Mouse (Mus musculus): ENCODE results near the gene 4930512M02Rik. TPM values are rescaled to one million over a fixed set of nuclear protein-coding genes. Genes with fewer than 3 reads are reported as not detected.
A peak's percentile ranks its signal among the peaks of the same experiment; 100 is the strongest.

4930512M02Rik gene
- polyA plus RNA-seq, 1 experiment from 2014 or later, result not detected

- no peak overlapping the region for H3K27ac ChIP-seq (ENCODE audit: low read length)
- 84% methylated on average over 4 of the region's 4 CpGs for WGBS
These were observed 39.8 kb upstream of the 4930512M02Rik start for GRCm38 (mm10) chr11:11667254-11667921.

GRCm38 (mm10) chr11:11660651-11661050 lies 33.0 kb upstream of the 4930512M02Rik start:
- Histone ChIP-seq H3K27ac (ENCODE audit: low read length) (no peak overlapping the region), H3K9ac (replicated peaks; ENCODE audit: low read depth) (no peak overlapping the region), H3K4me3 (ENCODE audit: low read depth, low read length) (no peak overlapping the region), H3K4me2 (replicated peaks; ENCODE audit: low read depth, low read length) (no peak overlapping the region), H3K4me1 (ENCODE audit: insufficient read depth, low read depth, low read length) (no peaks in the 10 kb centered on the region), H3K27me3 (replicated peaks; ENCODE audit: insufficient read depth, low read length) (no peaks in the 10 kb centered on the region), H3K36me3 (ENCODE audit: insufficient read depth, low read length) (no peaks in the 10 kb centered on the region), H3K9me3 (ENCODE audit: low read length) (no peaks in the 10 kb centered on the region)
- 68% methylated on average over 4 of the region's 4 CpGs for WGBS
- DNase-seq (ENCODE audit: low spot score) (no peak), ATAC-seq (no peak)
- TF ChIP-seq EP300 (IDR thresholded peaks at IDR 0.05), result no peak
- TF ChIP-seq CTCF (IDR thresholded peaks at IDR 0.05), result no peak

More at GRCm38 (mm10) chr11:11667254-11667921, 39.8 kb upstream of the 4930512M02Rik start:
- TF ChIP-seq EP300 (IDR thresholded peaks at IDR 0.05), result no peak
- TF ChIP-seq CTCF (IDR thresholded peaks at IDR 0.05), result no peak
- no peak for ATAC-seq
- no peaks in the 10 kb centered on the region for H3K27me3 ChIP-seq (replicated peaks; ENCODE audit: insufficient read depth, low read length)
- H3K9me3 ChIP-seq (ENCODE audit: low read length), result no peaks in the 10 kb centered on the region
- H3K4me3 ChIP-seq (ENCODE audit: low read depth, low read length), result no peak overlapping the region
- H3K9ac ChIP-seq (replicated peaks; ENCODE audit: low read depth), result no peak overlapping the region
- H3K4me1 ChIP-seq (ENCODE audit: insufficient read depth, low read depth, low read length), result no peaks in the 10 kb centered on the region
- DNase-seq (ENCODE audit: low spot score), result no peak
- no peaks in the 10 kb centered on the region for H3K36me3 ChIP-seq (ENCODE audit: insufficient read depth, low read length)
- no peak overlapping the region for H3K4me2 ChIP-seq (replicated peaks; ENCODE audit: low read depth, low read length)

GRCm38 (mm10) chr11:11658834-11659233 lies 31.2 kb upstream of the 4930512M02Rik start:
- no peak overlapping the region for H3K9ac ChIP-seq (replicated peaks; ENCODE audit: low read depth)
- ATAC-seq, result no peak
- H3K4me2 ChIP-seq (replicated peaks; ENCODE audit: low read depth, low read length), result no peak overlapping the region
- no peaks in the 10 kb centered on the region for H3K9me3 ChIP-seq (ENCODE audit: low read length)
- no peak overlapping the region for H3K27ac ChIP-seq (ENCODE audit: low read length)
- no peaks in the 10 kb centered on the region for H3K27me3 ChIP-seq (replicated peaks; ENCODE audit: insufficient read depth, low read length)
- no peak for DNase-seq (ENCODE audit: low spot score)
- H3K4me1 ChIP-seq (ENCODE audit: insufficient read depth, low read depth, low read length), result no peaks in the 10 kb centered on the region
- WGBS, result 58% methylated on average over 4 of the region's 4 CpGs
- TF ChIP-seq EP300 (IDR thresholded peaks at IDR 0.05) (no peak), CTCF (IDR thresholded peaks at IDR 0.05) (no peak)
- no peak overlapping the region for H3K4me3 ChIP-seq (ENCODE audit: low read depth, low read length)
- no peaks in the 10 kb centered on the region for H3K36me3 ChIP-seq (ENCODE audit: insufficient read depth, low read length)

- H3K9me3 ChIP-seq (ENCODE audit: low read length), result no peaks in the 10 kb centered on the region
- DNase-seq (ENCODE audit: low spot score) (no peak), ATAC-seq (no peak)
- H3K27me3 ChIP-seq (replicated peaks; ENCODE audit: insufficient read depth, low read length), result no peaks in the 10 kb centered on the region
- H3K9ac ChIP-seq (replicated peaks; ENCODE audit: low read depth), result no peak overlapping the region
- TF ChIP-seq CTCF (IDR thresholded peaks at IDR 0.05) (no peak), EP300 (IDR thresholded peaks at IDR 0.05) (no peak)
- H3K4me1 ChIP-seq (ENCODE audit: insufficient read depth, low read depth, low read length), result no peaks in the 10 kb centered on the region
- H3K36me3 ChIP-seq (ENCODE audit: insufficient read depth, low read length), result no peaks in the 10 kb centered on the region
- H3K27ac ChIP-seq (ENCODE audit: low read length), result no peak overlapping the region
- no peak overlapping the region for H3K4me3 ChIP-seq (ENCODE audit: low read depth, low read length)
- H3K4me2 ChIP-seq (replicated peaks; ENCODE audit: low read depth, low read length), result no peak overlapping the region
- WGBS, result 82% methylated on average over 4 of the region's 4 CpGs
These were observed 30.0 kb upstream of the 4930512M02Rik start for GRCm38 (mm10) chr11:11657634-11658033.

- H3K4me3 ChIP-seq (ENCODE audit: low read depth, low read length), result no peak overlapping the region
- no peak for TF ChIP-seq EP300 (IDR thresholded peaks at IDR 0.05)
- TF ChIP-seq CTCF (IDR thresholded peaks at IDR 0.05), result no peak
- H3K9ac ChIP-seq (replicated peaks; ENCODE audit: low read depth), result no peak overlapping the region
- no peaks in the 10 kb centered on the region for H3K9me3 ChIP-seq (ENCODE audit: low read length)
- DNase-seq (ENCODE audit: low spot score), result peak; percentile 7
- WGBS, result 34% methylated on average over 5 of the region's 5 CpGs
- no peak overlapping the region for H3K4me2 ChIP-seq (replicated peaks; ENCODE audit: low read depth, low read length)
- no peak overlapping the region for H3K27ac ChIP-seq (ENCODE audit: low read length)
- no peaks in the 10 kb centered on the region for H3K4me1 ChIP-seq (ENCODE audit: insufficient read depth, low read depth, low read length)
- H3K36me3 ChIP-seq (ENCODE audit: insufficient read depth, low read length), result no peaks in the 10 kb centered on the region
- H3K27me3 ChIP-seq (replicated peaks; ENCODE audit: insufficient read depth, low read length), result no peaks in the 10 kb centered on the region
- no peak for ATAC-seq
These were observed 29.4 kb upstream of the 4930512M02Rik start for GRCm38 (mm10) chr11:11656995-11657530.

- ATAC-seq, result no peak
- Histone ChIP-seq H3K9me3 (ENCODE audit: low read length) (no peaks in the 10 kb centered on the region), H3K27me3 (replicated peaks; ENCODE audit: insufficient read depth, low read length) (no peaks in the 10 kb centered on the region), H3K4me2 (replicated peaks; ENCODE audit: low read depth, low read length) (no peak overlapping the region), H3K27ac (ENCODE audit: low read length) (no peak overlapping the region), H3K36me3 (ENCODE audit: insufficient read depth, low read length) (no peaks in the 10 kb centered on the region), H3K9ac (replicated peaks; ENCODE audit: low read depth) (no peak overlapping the region), H3K4me1 (ENCODE audit: insufficient read depth, low read depth, low read length) (no peaks in the 10 kb centered on the region), H3K4me3 (ENCODE audit: low read depth, low read length) (no peak overlapping the region)
- 74% methylated on average over 3 of the region's 3 CpGs for WGBS
- DNase-seq (ENCODE audit: low spot score), result no peak
- TF ChIP-seq CTCF (IDR thresholded peaks at IDR 0.05), result no peak
- no peak for TF ChIP-seq EP300 (IDR thresholded peaks at IDR 0.05)
These were observed 28.8 kb upstream of the 4930512M02Rik start for GRCm38 (mm10) chr11:11656388-11656787.
